Mouse (Mus musculus): ENCODE measurements around the gene Usp29.
"Not testable (repeated sequence)": the region's sequence is repeated elsewhere in the genome, so short reads cannot be mapped to it uniquely, and the experiment has no call there.

Gene Usp29

DNA sequence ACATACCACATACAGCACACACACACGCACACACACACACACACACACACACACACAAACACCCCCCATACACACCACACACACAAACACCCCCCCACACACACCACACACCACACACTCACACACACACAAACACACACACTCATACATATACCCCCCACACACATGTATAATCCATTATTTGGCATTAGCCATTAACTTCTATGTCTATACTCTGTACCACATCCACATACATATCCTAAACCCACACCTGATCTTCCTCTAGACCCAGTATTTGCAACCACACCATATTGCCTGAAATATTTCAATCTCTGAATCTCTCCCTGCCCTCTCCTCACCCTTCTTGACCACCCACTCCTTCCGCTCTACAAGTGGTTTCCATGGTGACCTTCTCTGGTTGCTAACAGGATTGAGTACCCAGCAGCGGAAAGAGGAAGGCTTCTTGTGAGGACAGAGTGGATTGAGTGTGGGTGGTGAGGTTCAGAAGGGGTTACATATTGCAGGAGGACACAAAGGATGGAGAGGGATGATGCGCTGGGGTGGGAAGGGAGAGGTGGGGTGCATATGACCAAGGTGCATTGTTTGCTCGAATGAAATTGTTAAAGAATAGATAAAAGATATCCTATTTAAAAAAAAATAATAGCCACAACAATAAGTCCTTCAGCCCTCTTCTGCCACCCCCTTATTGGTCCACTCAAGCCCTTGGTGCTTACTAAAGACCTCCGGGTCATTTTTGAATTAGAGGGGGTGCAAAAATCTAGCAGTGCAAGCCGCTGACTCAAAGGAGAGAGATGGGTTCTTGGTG lies 195.8 kb downstream of the Usp29 start:
- no peak for DNase-seq (ENCODE audit: low spot score in 2 of 2)

DNA sequence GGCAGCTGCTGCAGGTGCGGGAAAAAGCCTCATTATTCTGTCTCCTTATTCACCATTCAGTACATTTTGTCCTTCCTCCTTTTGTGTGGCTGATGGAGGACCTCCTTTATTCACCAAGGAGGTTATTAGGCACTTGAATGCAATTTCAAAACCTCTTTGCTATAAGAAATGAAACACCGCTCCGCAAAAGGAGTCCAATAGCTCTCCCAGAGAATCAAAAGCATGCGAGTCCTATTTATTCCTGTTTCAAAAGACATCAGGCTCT lies 196.3 kb downstream of the Usp29 start:
- DNase-seq (ENCODE audit: low spot score in 2 of 2) = no peak

DNA sequence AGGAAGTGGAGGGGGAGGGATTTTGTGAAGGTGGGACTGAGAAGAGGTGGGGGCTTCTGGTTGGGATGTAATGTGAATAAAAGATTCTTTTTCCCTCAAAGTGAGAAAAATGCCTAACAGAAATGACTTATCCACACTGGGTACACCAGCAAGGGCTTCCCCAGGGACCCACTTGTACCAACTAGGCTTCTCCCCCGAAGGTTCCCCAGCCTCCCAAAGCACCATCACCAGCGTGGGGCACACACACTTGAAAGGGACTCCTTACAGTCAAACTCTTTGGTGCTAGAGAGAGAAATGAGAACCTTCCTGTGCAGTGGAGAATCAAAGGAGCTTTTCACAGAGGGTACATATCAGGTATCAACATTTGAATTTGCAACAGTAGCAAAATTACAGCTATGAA lies 198.9 kb downstream of the Usp29 start:
- DNase-seq (ENCODE audit: low spot score in 2 of 2) = no peak

DNA sequence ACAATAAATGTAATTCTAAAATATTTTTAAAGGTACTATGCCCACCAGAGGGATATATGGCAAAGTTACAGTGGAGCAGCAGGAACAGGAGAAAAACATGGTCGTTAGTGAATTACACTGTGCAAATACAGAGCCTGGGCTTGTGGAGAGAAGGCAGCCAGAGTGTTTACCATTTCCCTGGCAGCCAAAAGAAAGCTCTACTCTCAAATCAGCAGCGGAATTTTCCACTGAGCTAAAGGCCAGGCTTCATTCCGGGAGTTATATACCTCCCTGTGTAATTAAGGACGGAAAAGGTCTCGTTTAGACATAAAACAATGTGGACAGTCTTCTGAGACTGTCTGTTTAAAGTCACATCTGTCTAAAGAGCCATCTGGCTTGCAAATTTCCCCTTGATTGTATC lies 204.4 kb downstream of the Usp29 start:
- DNase-seq (ENCODE audit: low spot score in 2 of 2) = no peak

DNA sequence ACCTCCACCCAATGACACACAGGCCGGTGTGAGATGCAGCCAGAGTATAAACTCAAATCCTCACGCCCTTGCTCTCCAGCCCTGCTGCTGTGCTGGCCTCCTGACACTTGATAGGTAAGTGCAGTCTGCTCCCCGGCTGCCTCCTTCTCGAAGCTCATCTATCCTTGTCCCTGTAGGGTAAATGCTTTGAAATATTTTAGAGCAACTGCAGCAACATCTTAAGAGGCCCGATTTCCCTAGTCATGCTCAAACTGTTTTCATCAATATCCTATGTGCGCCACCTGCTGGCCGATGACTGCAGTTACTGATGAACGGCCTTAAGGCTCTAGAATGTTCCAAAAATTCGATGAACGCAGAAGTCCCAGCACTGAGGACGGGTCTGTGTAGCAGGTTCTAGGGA lies 206.7 kb downstream of the Usp29 start:
- peak; percentile 56 to 74 for DNase-seq (ENCODE audit: low spot score in 2 of 2)

DNA sequence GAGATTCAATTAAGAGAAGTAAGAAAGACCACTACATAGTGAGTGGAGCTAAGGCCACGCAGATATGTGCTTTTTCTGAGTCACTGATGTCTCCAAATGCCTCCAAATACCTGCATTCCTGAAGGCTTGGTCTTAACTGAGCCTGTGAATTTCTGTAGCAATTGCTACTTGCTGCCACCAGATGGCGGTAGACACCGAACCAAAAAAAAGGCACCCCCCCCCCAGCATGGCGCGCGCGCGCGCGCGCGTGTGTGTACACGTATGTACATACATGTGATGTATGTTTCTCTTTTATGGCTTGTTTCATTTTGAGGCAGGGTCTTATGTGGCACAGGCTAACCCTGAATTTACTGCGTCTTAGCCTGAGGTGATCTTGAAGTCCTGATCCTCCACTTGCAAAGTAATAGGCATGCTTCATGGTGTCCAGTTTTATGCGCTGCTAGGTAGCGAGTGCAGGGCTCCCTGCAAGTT lies 210.4 kb downstream of the Usp29 start:
- no peak for DNase-seq (ENCODE audit: low spot score in 2 of 2)

DNA sequence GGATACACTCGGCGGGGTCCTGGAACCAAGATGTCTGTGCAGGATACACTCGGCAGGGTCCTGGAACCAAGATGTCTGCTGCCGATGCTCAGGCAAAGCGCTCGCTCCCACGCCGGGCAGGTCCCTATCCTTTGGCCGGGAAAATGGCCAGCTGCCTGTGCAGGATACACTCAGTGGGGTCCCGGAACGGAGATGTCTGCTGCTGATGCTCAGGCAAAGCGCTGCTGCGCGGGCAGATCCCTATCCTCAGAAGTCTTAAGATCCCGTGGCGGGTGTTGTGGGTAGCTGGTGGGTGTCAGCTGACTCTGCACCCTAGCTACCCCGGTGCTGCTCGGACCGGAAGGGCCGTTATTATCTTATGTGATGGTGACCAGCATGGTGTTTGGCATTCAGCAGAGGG lies 217.7 kb downstream of the Usp29 start:
- not testable (repeated sequence) for DNase-seq (ENCODE audit: low spot score in 2 of 2)

DNA sequence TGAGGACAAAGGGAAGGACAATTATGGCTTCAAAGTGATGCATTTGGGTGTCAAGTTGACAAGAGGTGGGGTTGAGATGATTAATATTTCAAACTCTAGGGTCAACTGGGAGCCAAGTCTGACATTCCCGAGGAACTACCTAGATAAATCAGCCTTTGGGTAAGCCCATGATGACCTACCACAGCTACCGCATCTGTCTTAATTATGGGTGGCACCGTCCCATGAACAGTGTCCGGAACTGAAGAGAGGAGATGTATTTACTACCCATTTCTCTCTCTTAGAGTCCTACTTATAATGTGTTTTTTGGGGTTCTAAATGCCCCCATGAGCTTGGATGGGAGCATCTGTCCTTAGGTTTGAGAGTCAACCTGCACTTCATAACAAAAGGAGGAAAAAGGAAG lies 226.2 kb downstream of the Usp29 start:
- DNase-seq (ENCODE audit: low spot score in 2 of 2) = no peak

DNA sequence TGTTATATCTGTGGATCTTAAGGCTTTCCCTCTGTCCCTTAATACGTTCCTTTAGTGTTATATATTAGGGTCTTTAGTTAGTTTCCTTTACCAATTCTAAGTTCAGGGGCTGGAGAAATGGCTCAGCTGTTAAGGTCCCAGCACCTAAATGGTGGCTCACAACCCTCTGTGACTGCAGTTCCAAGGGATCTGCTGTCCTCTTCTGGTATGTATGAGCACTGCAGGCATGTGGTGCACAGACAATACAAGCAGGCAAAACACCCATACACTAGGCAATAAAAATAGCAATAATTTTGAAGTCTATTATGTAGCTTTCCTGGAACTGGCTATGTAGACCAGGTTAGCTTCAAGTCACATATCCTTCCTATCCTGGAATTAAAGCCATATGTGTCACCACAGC lies 228.2 kb downstream of the Usp29 start:
- DNase-seq (ENCODE audit: low spot score in 2 of 2) = no peak

DNA sequence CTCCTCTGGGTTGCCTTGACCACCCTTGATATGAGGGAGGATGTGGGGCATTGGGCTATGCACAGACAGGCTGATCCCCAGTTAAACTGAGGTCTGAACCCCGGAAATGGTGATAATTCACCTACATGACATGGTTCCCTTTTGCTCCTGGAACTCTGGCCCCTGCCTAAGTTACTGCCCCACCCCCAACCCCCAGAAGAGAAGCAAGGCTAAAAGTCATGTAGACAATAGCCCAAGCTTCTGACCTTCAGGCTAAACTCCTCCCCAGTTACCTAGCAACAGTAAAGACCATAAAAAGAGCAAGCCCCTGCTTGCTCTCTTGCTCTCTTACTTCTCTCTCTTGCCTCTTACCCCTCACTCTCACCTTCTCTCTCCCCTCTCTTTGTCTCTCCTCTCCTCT lies 243.2 kb downstream of the Usp29 start:
- DNase-seq (ENCODE audit: low spot score in 2 of 2) = no peak

DNA sequence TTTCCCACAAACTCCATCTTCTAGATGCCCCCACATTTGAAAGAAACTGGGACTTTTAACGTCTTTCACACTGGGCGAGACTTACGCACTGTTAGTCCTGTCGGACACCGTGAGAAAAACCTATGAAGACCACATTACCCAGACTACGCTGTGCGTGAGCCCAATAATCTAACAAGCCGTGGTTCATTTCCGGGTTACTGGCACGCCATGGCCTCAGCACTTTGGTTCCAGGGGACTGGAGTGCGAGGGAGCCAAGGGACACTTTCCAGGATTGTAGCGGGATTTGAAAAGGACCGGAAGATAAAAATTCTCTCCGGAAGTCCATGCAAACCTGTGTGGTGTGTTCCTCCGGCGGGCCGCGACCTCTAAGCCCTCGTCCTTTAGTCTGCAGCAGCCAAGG lies 246.5 kb downstream of the Usp29 start:
- DNase-seq (ENCODE audit: low spot score in 2 of 2) = no peak

DNA sequence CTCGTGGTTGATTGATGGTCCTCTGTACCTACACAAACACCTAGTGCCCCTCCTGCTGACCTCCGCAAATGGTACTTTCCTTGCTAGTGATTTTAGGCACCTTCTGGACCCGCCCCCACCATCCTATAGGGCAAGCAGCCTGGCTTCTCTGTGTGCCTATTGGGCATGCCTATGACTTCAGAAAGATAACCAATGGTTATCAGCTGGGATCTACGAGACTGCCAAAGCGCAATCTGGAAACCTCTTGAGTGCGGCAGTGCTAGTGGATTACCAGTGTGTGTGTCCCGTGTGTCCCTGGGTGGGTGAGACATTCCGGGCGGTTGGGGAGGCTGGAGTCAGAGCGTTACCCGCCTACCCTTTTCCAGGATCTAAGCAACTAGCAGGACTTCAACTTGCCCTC lies 264.9 kb downstream of the Usp29 start, which contains the start of gene Aurkc:
Gene Aurkc, plus strand, starts transcription at position 50 of the 400 bp plus-strand sequence.
- not testable (repeated sequence) for DNase-seq (ENCODE audit: low spot score in 2 of 2)

DNA sequence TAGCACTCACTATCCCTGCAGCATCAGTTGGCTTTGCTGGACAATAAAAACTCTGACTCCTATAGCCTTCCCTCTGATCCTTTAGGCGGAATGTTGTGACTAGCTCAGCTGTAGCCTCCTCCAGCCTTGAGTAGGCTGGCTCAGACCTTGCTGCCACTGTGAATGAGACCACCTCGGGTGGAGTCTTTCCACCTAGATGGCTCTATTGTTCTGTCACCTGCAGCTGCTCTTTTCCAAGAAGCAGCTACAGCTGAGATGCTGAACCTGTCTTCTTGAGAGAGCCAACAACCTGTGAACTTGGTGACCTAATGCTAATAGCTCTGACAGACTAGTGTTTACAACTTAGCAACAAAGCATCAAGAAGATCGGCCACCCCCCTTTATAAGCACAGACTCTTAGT lies 268.5 kb downstream of the Usp29 start:
- not testable (repeated sequence) for DNase-seq (ENCODE audit: low spot score in 2 of 2)

DNA sequence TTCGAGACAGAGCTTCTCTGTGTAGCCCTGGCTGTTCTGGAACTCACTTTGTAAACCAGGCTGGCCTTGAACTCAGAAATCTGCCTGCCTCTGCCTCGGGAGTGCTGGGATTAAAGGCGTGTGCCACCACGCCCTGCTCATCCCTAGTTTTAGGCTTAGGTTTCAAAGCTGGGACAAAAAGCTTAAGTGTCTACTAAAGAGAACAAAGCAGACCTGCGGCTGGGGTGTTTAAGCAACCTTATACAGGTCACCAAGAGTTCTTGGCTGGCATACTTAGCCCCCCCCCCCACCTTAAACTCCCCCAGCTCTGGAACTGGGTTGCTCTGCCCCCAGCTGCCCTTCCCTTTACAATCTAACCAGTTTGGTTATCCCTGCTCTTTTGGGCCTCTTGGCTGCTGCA lies 275.1 kb downstream of the Usp29 start:
- not testable (repeated sequence) for DNase-seq (ENCODE audit: low spot score in 2 of 2)
